Mouse (Mus musculus): Measurements from ENCODE around the gene Lrch4. TPM values are rescaled to one million over a fixed set of nuclear protein-coding genes. Genes with fewer than 3 reads are reported as not detected.
A peak's percentile ranks its signal among the peaks of the same experiment; 100 is the strongest.

Lrch4 gene
- polyA plus RNA-seq, 1 experiment, result 587 TPM

GRCm38 (mm10) chr5:137633397-137634084 lies 4.6 kb downstream of the Lrch4 start:
- H3K4me3 ChIP-seq (ENCODE audit: control insufficient read depth, insufficient read depth, low read length), result no peak overlapping the region
- no peak for DNase-seq
- peaks cover 17% of the 10 kb centered on the region for H3K4me1 ChIP-seq (replicated peaks; ENCODE audit: control insufficient read depth, insufficient read depth, low read length)
- TF ChIP-seq POLR2A (IDR thresholded peaks at IDR 0.05; ENCODE audit: control insufficient read depth, extremely low read depth, insufficient read depth, low read length, poor library complexity) (no peak), CTCF (IDR thresholded peaks at IDR 0.05; ENCODE audit: borderline replicate concordance, control insufficient read depth, extremely low read depth, insufficient read depth, low read length, poor library complexity) (no peak)
- H3K27me3 ChIP-seq (ENCODE audit: control insufficient read depth, insufficient read depth, low read length), result no peaks in the 10 kb centered on the region
- H3K27ac ChIP-seq (ENCODE audit: control insufficient read depth, insufficient read depth, low read length), result no peak overlapping the region
- WGBS, result 92% methylated on average over 12 of the region's 12 CpGs
- H3K36me3 ChIP-seq (ENCODE audit: control insufficient read depth, insufficient read depth, low read length), result peaks cover 47% of the 10 kb centered on the region

DNA sequence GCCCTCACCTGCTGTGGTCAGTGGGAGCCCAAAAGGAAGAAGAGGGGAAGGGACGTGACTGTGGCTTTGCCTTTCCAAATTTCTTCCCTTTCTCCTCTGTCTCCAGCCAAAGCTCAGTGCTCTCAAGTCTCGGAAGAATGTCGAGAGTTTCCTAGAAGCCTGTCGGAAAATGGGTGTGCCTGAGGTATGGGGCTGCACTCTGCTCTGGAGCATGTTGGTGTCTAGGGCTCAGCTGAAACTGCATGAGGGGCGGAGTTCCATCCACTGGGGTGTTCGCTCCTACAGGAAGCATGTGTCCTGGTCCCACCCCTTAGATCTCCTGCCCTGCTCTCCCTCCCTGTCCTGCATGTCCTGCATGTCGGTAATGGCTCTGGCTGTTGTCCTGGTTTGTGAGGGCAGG lies 10.6 kb downstream of the Lrch4 start:
- DNase-seq, result no peak
- H3K4me3 ChIP-seq (ENCODE audit: control insufficient read depth, insufficient read depth, low read length), result no peak overlapping the region
- peaks cover 78% of the 10 kb centered on the region for H3K36me3 ChIP-seq (ENCODE audit: control insufficient read depth, insufficient read depth, low read length)
- H3K4me1 ChIP-seq (replicated peaks; ENCODE audit: control insufficient read depth, insufficient read depth, low read length), result peaks cover 8% of the 10 kb centered on the region
- no peak for TF ChIP-seq CTCF (IDR thresholded peaks at IDR 0.05; ENCODE audit: borderline replicate concordance, control insufficient read depth, extremely low read depth, insufficient read depth, low read length, poor library complexity)
- no peak for TF ChIP-seq POLR2A (IDR thresholded peaks at IDR 0.05; ENCODE audit: control insufficient read depth, extremely low read depth, insufficient read depth, low read length, poor library complexity)
- H3K27ac ChIP-seq (ENCODE audit: control insufficient read depth, insufficient read depth, low read length), result no peak overlapping the region
- H3K27me3 ChIP-seq (ENCODE audit: control insufficient read depth, insufficient read depth, low read length), result no peaks in the 10 kb centered on the region; the same call in 1 of the 2 replicates
- WGBS, result 91% methylated on average over 7 of the region's 7 CpGs

- 0 out of 2 replicates have a peak, but pooled peaks have one; percentile 8 for TF ChIP-seq POLR2A (IDR thresholded peaks at IDR 0.05; ENCODE audit: control insufficient read depth, extremely low read depth, insufficient read depth, low read length, poor library complexity)
- TF ChIP-seq CTCF (IDR thresholded peaks at IDR 0.05; ENCODE audit: borderline replicate concordance, control insufficient read depth, extremely low read depth, insufficient read depth, low read length, poor library complexity), result peak; percentile 43; the same call in 1 of the 2 replicates
- DNase-seq, result no peak
- Histone ChIP-seq H3K4me3 (ENCODE audit: control insufficient read depth, insufficient read depth, low read length) (no peak within 1 kb of the TSS), H3K27me3 (ENCODE audit: control insufficient read depth, insufficient read depth, low read length) (no peaks in the 10 kb centered on the region; the same call in 1 of the 2 replicates), H3K36me3 (ENCODE audit: control insufficient read depth, insufficient read depth, low read length) (peaks cover 66% of the 10 kb centered on the region), H3K27ac (ENCODE audit: control insufficient read depth, insufficient read depth, low read length) (no peak within 1 kb of the TSS), H3K4me1 (replicated peaks; ENCODE audit: control insufficient read depth, insufficient read depth, low read length) (peaks cover 10% of the 10 kb centered on the region)
- WGBS, result 91% methylated on average over 19 of the region's 19 CpGs
These were observed 12.1 kb downstream of the Lrch4 start, which contains the start of gene Sap25 for GRCm38 (mm10) chr5:137641054-137641453. Sap25 (plus strand) TSS chr5:137641334.

DNA sequence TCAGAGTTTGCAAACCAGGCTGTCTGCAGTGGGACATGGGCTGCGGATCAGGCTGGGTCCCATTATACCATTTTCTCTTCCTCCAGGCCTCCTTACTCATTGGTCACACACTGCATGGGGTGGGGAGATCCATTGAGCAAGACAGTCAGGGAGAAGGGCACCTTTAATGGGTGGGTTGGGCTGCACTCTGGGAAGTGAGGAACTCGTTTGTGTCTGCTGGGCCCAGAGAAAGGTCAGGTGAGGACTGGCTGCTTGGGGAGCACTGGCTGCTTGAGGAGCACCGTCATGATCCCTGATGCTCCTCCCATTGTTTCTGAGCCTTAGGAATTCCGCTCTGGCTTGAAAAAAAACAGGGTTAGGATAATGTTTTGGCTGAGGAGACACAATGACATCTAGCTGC lies 14.0 kb downstream of the Lrch4 start:
- Histone ChIP-seq H3K27ac (ENCODE audit: control insufficient read depth, insufficient read depth, low read length) (no peak overlapping the region), H3K36me3 (ENCODE audit: control insufficient read depth, insufficient read depth, low read length) (peaks cover 48% of the 10 kb centered on the region), H3K27me3 (ENCODE audit: control insufficient read depth, insufficient read depth, low read length) (no peaks in the 10 kb centered on the region; the same call in 1 of the 2 replicates), H3K4me1 (replicated peaks; ENCODE audit: control insufficient read depth, insufficient read depth, low read length) (peaks cover 10% of the 10 kb centered on the region), H3K4me3 (ENCODE audit: control insufficient read depth, insufficient read depth, low read length) (no peak overlapping the region)
- DNase-seq, result no peak
- 87% methylated on average over 4 of the region's 4 CpGs for WGBS
- TF ChIP-seq POLR2A (IDR thresholded peaks at IDR 0.05; ENCODE audit: control insufficient read depth, extremely low read depth, insufficient read depth, low read length, poor library complexity) (no peak), CTCF (IDR thresholded peaks at IDR 0.05; ENCODE audit: borderline replicate concordance, control insufficient read depth, extremely low read depth, insufficient read depth, low read length, poor library complexity) (no peak)

GRCm38 (mm10) chr5:137644484-137644883 lies 15.6 kb downstream of the Lrch4 start:
- 89% methylated on average over 19 of the region's 19 CpGs for WGBS
- Histone ChIP-seq H3K27me3 (ENCODE audit: control insufficient read depth, insufficient read depth, low read length) (no peaks in the 10 kb centered on the region; the same call in 1 of the 2 replicates), H3K4me1 (replicated peaks; ENCODE audit: control insufficient read depth, insufficient read depth, low read length) (peaks cover 13% of the 10 kb centered on the region), H3K36me3 (ENCODE audit: control insufficient read depth, insufficient read depth, low read length) (peaks cover 32% of the 10 kb centered on the region), H3K27ac (ENCODE audit: control insufficient read depth, insufficient read depth, low read length) (no peak overlapping the region), H3K4me3 (ENCODE audit: control insufficient read depth, insufficient read depth, low read length) (no peak overlapping the region)
- no peak for DNase-seq
- no peak for TF ChIP-seq POLR2A (IDR thresholded peaks at IDR 0.05; ENCODE audit: control insufficient read depth, extremely low read depth, insufficient read depth, low read length, poor library complexity)
- no peak for TF ChIP-seq CTCF (IDR thresholded peaks at IDR 0.05; ENCODE audit: borderline replicate concordance, control insufficient read depth, extremely low read depth, insufficient read depth, low read length, poor library complexity)

- peak; percentile 37 for DNase-seq
- H3K36me3 ChIP-seq (ENCODE audit: control insufficient read depth, insufficient read depth, low read length), result peaks cover 25% of the 10 kb centered on the region
- peaks cover 12% of the 10 kb centered on the region for H3K4me1 ChIP-seq (replicated peaks; ENCODE audit: control insufficient read depth, insufficient read depth, low read length)
- no peaks in the 10 kb centered on the region; the same call in 1 of the 2 replicates for H3K27me3 ChIP-seq (ENCODE audit: control insufficient read depth, insufficient read depth, low read length)
- H3K4me3 ChIP-seq (ENCODE audit: control insufficient read depth, insufficient read depth, low read length), result no peak overlapping the region
- no peak overlapping the region for H3K27ac ChIP-seq (ENCODE audit: control insufficient read depth, insufficient read depth, low read length)
- TF ChIP-seq POLR2A (IDR thresholded peaks at IDR 0.05; ENCODE audit: control insufficient read depth, extremely low read depth, insufficient read depth, low read length, poor library complexity) (no peak), CTCF (IDR thresholded peaks at IDR 0.05; ENCODE audit: borderline replicate concordance, control insufficient read depth, extremely low read depth, insufficient read depth, low read length, poor library complexity) (no peak)
- WGBS, result 7% methylated on average over 44 of the region's 44 CpGs
These were observed 16.2 kb downstream of the Lrch4 start for GRCm38 (mm10) chr5:137645091-137645651.
